Mouse (Mus musculus) cerebellum, adult 2 months (tissue): ENCODE measurements around the gene Banp.

Experiments used
- CTCF ChIP-seq: fragments of 200-500 bp; IDR thresholded peaks from 2 replicates; pipeline ENCODE4 v1.5.1; 2011; ENCODE audit warnings: low read depth, mild to moderate bottlenecking, control low read depth, low read length, moderate library complexity, borderline replicate concordance; ENCODE audit not compliant: insufficient read depth
- POLR2A ChIP-seq: fragments of 200-500 bp; IDR thresholded peaks from 2 replicates; pipeline ENCODE4 v1.6.1; 2011; ENCODE audit warnings: low read length, control low read depth, borderline replicate concordance; ENCODE audit not compliant: insufficient read depth

GRCm38 (mm10) chr8:121966714-121967448 is 17.3 kb downstream of the Banp start:
- no peak for TF ChIP-seq CTCF
- no peak for TF ChIP-seq POLR2A
